Mouse (Mus musculus): ENCODE measurements at regions not wholly inside any gene's neighbourhood (a gene's known extent, or its start where the extent isn't known, plus 50 kb on each side); places are given as distances from the start of the nearest gene placed in this dataset.

- H3K4me2 ChIP-seq, result no peak overlapping the region
- H3K27ac ChIP-seq, result no peak overlapping the region
- H3K36me3 ChIP-seq, result no peaks in the 10 kb centered on the region
- H3K4me3 ChIP-seq, result no peak overlapping the region
- peak; percentile 54; the same call in 1 of the 2 replicates for ATAC-seq (ENCODE audit: low FRiP score)
- no peak overlapping the region for H3K9ac ChIP-seq
- H3K9me3 ChIP-seq, result no peaks in the 10 kb centered on the region
- 46% methylated on average over 5 of the region's 5 CpGs for WGBS
- no peaks in the 10 kb centered on the region for H3K27me3 ChIP-seq
- no peaks in the 10 kb centered on the region for H3K4me1 ChIP-seq (replicated peaks)
Observed at GRCm38 (mm10) chrX:57869648-57870047, 152.9 kb upstream of the Zic3 start.

- peak overlapping the region; percentile 17; the same call in 1 of the 2 replicates for H3K4me2 ChIP-seq
- no peak overlapping the region for H3K4me3 ChIP-seq
- H3K27ac ChIP-seq, result no peak overlapping the region
- 21% methylated on average over 11 of the region's 11 CpGs for WGBS
- peaks cover 27% of the 10 kb centered on the region; the same call in 1 of the 2 replicates for H3K27me3 ChIP-seq
- H3K36me3 ChIP-seq, result no peaks in the 10 kb centered on the region
- no peak overlapping the region for H3K9ac ChIP-seq
- no peak for ATAC-seq (ENCODE audit: low FRiP score)
- no peaks in the 10 kb centered on the region for H3K4me1 ChIP-seq (replicated peaks)
- H3K9me3 ChIP-seq, result no peaks in the 10 kb centered on the region
Observed at GRCm38 (mm10) chrX:57916705-57917104, 105.8 kb upstream of the Zic3 start.

GRCm38 (mm10) chrX:57917441-57918145 is 104.9 kb upstream of the Zic3 start:
- ATAC-seq (ENCODE audit: low FRiP score), result no peak
- peaks cover 34% of the 10 kb centered on the region; the same call in 1 of the 2 replicates for H3K27me3 ChIP-seq
- 25% methylated on average over 21 of the region's 21 CpGs for WGBS

GRCm38 (mm10) chrX:57918181-57919115 is 104.1 kb upstream of the Zic3 start:
- Histone ChIP-seq H3K27me3 (peaks cover 41% of the 10 kb centered on the region; the same call in 1 of the 2 replicates), H3K4me2 (0 out of 2 replicates have a peak overlapping the region, but pooled peaks have one; percentile 10), H3K27ac (no peak overlapping the region), H3K9me3 (no peaks in the 10 kb centered on the region), H3K9ac (no peak overlapping the region), H3K36me3 (no peaks in the 10 kb centered on the region), H3K4me3 (no peak overlapping the region), H3K4me1 (replicated peaks) (0 out of 2 replicates have a peak, but pooled peaks cover 4% of the 10 kb centered on the region)
- 21% methylated on average over 25 of the region's 25 CpGs for WGBS
- no peak for ATAC-seq (ENCODE audit: low FRiP score)

More at GRCm38 (mm10) chrX:57917441-57918145, 104.9 kb upstream of the Zic3 start:
- H3K4me3 ChIP-seq, result no peak overlapping the region
- H3K4me1 ChIP-seq (replicated peaks), result 0 out of 2 replicates have a peak, but pooled peaks cover 4% of the 10 kb centered on the region
- no peaks in the 10 kb centered on the region for H3K9me3 ChIP-seq
- no peaks in the 10 kb centered on the region for H3K36me3 ChIP-seq
- peak overlapping the region; percentile 17; the same call in 1 of the 2 replicates for H3K4me2 ChIP-seq
- 0 out of 2 replicates have a peak overlapping the region, but pooled peaks have one; percentile 8 for H3K27ac ChIP-seq
- H3K9ac ChIP-seq, result no peak overlapping the region

GRCm38 (mm10) chrX:57919886-57920285 is 102.6 kb upstream of the Zic3 start:
- Histone ChIP-seq H3K4me3 (no peak overlapping the region), H3K36me3 (no peaks in the 10 kb centered on the region), H3K4me2 (peak overlapping the region; percentile 21), H3K9ac (no peak overlapping the region), H3K4me1 (replicated peaks) (0 out of 2 replicates have a peak, but pooled peaks cover 4% of the 10 kb centered on the region), H3K27ac (no peak overlapping the region), H3K27me3 (peaks cover 41% of the 10 kb centered on the region; the same call in 1 of the 2 replicates), H3K9me3 (no peaks in the 10 kb centered on the region)
- ATAC-seq (ENCODE audit: low FRiP score), result no peak
- 18% methylated on average over 17 of the region's 17 CpGs for WGBS

GRCm38 (mm10) chrX:57920376-57920775 is 102.1 kb upstream of the Zic3 start:
- no peak overlapping the region for H3K27ac ChIP-seq

GRCm38 (mm10) chrX:57921294-57921693 is 101.2 kb upstream of the Zic3 start:
- Histone ChIP-seq H3K4me2 (peak overlapping the region; percentile 34), H3K27ac (no peak overlapping the region), H3K27me3 (peaks cover 41% of the 10 kb centered on the region; the same call in 1 of the 2 replicates), H3K9me3 (no peaks in the 10 kb centered on the region), H3K4me1 (replicated peaks) (0 out of 2 replicates have a peak, but pooled peaks cover 4% of the 10 kb centered on the region), H3K4me3 (no peak overlapping the region), H3K9ac (no peak overlapping the region), H3K36me3 (no peaks in the 10 kb centered on the region)
- ATAC-seq (ENCODE audit: low FRiP score), result no peak; the same call in 1 of the 2 replicates
- WGBS, result 18% methylated on average over 16 of the region's 16 CpGs

More at GRCm38 (mm10) chrX:57920376-57920775, 102.1 kb upstream of the Zic3 start:
- peak overlapping the region; percentile 21 for H3K4me2 ChIP-seq
- H3K9ac ChIP-seq, result no peak overlapping the region
- ATAC-seq (ENCODE audit: low FRiP score), result no peak
- H3K9me3 ChIP-seq, result no peaks in the 10 kb centered on the region
- H3K4me3 ChIP-seq, result no peak overlapping the region
- no peaks in the 10 kb centered on the region for H3K36me3 ChIP-seq
- 0 out of 2 replicates have a peak, but pooled peaks cover 4% of the 10 kb centered on the region for H3K4me1 ChIP-seq (replicated peaks)
- peaks cover 41% of the 10 kb centered on the region; the same call in 1 of the 2 replicates for H3K27me3 ChIP-seq
- WGBS, result 18% methylated on average over 18 of the region's 18 CpGs

GRCm38 (mm10) chrX:57921821-57922449 is 100.6 kb upstream of the Zic3 start:
- Histone ChIP-seq H3K4me2 (peak overlapping the region; percentile 34), H3K4me1 (replicated peaks) (0 out of 2 replicates have a peak, but pooled peaks cover 4% of the 10 kb centered on the region), H3K9ac (no peak overlapping the region), H3K36me3 (no peaks in the 10 kb centered on the region), H3K4me3 (peak overlapping the region; percentile 16; the same call in 1 of the 2 replicates), H3K27ac (0 out of 2 replicates have a peak overlapping the region, but pooled peaks have one; percentile 18), H3K27me3 (peaks cover 41% of the 10 kb centered on the region; the same call in 1 of the 2 replicates), H3K9me3 (no peaks in the 10 kb centered on the region)
- ATAC-seq (ENCODE audit: low FRiP score), result peak; percentile 54; the same call in 1 of the 2 replicates
- 19% methylated on average over 25 of the region's 25 CpGs for WGBS

- Histone ChIP-seq H3K4me2 (no peak overlapping the region), H3K36me3 (no peaks in the 10 kb centered on the region), H3K4me1 (replicated peaks) (0 out of 2 replicates have a peak, but pooled peaks cover 4% of the 10 kb centered on the region), H3K9me3 (no peaks in the 10 kb centered on the region), H3K4me3 (no peak overlapping the region), H3K27ac (no peak overlapping the region), H3K27me3 (peaks cover 30% of the 10 kb centered on the region; the same call in 1 of the 2 replicates), H3K9ac (no peak overlapping the region)
- WGBS, result 33% methylated on average over 5 of the region's 5 CpGs
- no peak for ATAC-seq (ENCODE audit: low FRiP score)
Observed at GRCm38 (mm10) chrX:57923836-57924235, 98.7 kb upstream of the Zic3 start.

GRCm38 (mm10) chrX:57935621-57936020 is 86.9 kb upstream of the Zic3 start:
- WGBS, result 54% methylated on average over 3 of the region's 3 CpGs
- no peak overlapping the region for H3K9ac ChIP-seq
- no peaks in the 10 kb centered on the region for H3K27me3 ChIP-seq
- no peak overlapping the region for H3K27ac ChIP-seq
- H3K4me2 ChIP-seq, result no peak overlapping the region
- H3K4me1 ChIP-seq (replicated peaks), result no peaks in the 10 kb centered on the region
- no peak for ATAC-seq (ENCODE audit: low FRiP score)
- no peak overlapping the region for H3K4me3 ChIP-seq
- H3K36me3 ChIP-seq, result no peaks in the 10 kb centered on the region
- no peaks in the 10 kb centered on the region for H3K9me3 ChIP-seq

- H3K27me3 ChIP-seq, result no peaks in the 10 kb centered on the region
- 35% methylated on average over 6 of the region's 6 CpGs for WGBS
- H3K4me3 ChIP-seq, result no peak overlapping the region
Observed at GRCm38 (mm10) chrX:57938248-57938836, 84.2 kb upstream of the Zic3 start.

More at GRCm38 (mm10) chrX:57938248-57938836, 84.2 kb upstream of the Zic3 start:
- H3K4me1 ChIP-seq (replicated peaks), result no peaks in the 10 kb centered on the region
- H3K9me3 ChIP-seq, result no peaks in the 10 kb centered on the region
- no peak overlapping the region for H3K9ac ChIP-seq
- ATAC-seq (ENCODE audit: low FRiP score), result no peak
- no peak overlapping the region for H3K27ac ChIP-seq
- no peak overlapping the region for H3K4me2 ChIP-seq
- no peaks in the 10 kb centered on the region for H3K36me3 ChIP-seq
